ENCODE assay signal across 14 mouse cellular contexts in genomic region chr13:36204320-36204719, GRCm38 (mm10).
"Had no signal": no experiment of that assay in that cellular context is flagged by ENCODE, and none has a peak within 500 bp of the region (broad histone marks: within the 10 kb centered on the region; RNA-seq: fewer than 3 reads in every experiment).

No protein-coding gene starts in this region.

- H3K4me3 ChIP-seq: limb, embryonic 12.5 days; limb, embryonic 15.5 days had no signal

- H3K36me3 ChIP-seq: limb, embryonic 12.5 days; limb, embryonic 15.5 days had no signal

- H3K27me3 ChIP-seq: limb, embryonic 12.5 days; limb, embryonic 15.5 days had no signal

- H3K27ac ChIP-seq: limb, embryonic 12.5 days; limb, embryonic 15.5 days had no signal

- H3K9ac ChIP-seq: limb, embryonic 12.5 days; limb, embryonic 15.5 days had no signal

- H3K9me3 ChIP-seq: limb, embryonic 12.5 days; limb, embryonic 15.5 days had no signal

- H3K4me2 ChIP-seq: limb, embryonic 12.5 days; limb, embryonic 15.5 days; midbrain, embryonic 11.5 days had no signal

- H3K4me1 ChIP-seq: limb, embryonic 12.5 days; limb, embryonic 15.5 days had no signal

- DNase-seq: kidney, adult 18-20 months; kidney, adult 9 months; kidney, postnatal 14 days; kidney, postnatal 4 days; left cerebral cortex, postnatal 4 days; lung, adult 2 months; lung, postnatal 14 days; lung, postnatal 4 days; midbrain, embryonic 14.5 days; thymus, adult 18-20 months; thymus, postnatal 36 days had no signal
